Mouse (Mus musculus): ENCODE data around the gene Pip4k2c.

DNA sequence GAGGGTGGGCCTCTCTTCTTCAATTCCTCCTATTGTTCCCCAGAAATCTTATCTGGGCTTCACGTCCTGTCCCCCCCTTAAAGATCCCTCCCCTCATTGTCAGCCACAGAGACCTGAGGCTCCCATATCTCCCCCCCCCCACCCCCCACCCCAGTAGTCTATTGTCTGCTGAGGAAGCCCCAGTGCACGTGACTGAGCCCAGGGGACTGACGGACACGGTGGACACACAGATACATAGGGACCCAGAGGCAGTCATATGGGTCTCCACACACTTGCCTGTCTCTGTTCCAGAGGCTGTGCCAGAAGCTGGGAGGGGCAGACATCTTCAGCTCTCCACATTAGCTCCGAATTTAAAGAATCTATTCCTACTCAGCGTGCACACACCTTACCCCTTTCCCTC, 29.8 kb downstream of the Pip4k2c start:
- TF ChIP-seq ZNF384 (IDR thresholded peaks at IDR 0.05; ENCODE audit: low read depth, low read length) (no peak), MAFK (IDR thresholded peaks at IDR 0.05; ENCODE audit: insufficient read depth, low read depth, low read length) (no peak), HCFC1 (IDR thresholded peaks at IDR 0.05; ENCODE audit: borderline replicate concordance, insufficient read depth, low read length) (no peak)

Data from ES-E14 (cell line).